Mouse (Mus musculus): Measurements from ENCODE around the gene Baiap2.

- TF ChIP-seq CTCF (IDR thresholded peaks at IDR 0.05; ENCODE audit: control insufficient read depth, insufficient read depth, low read length) (no peak), POLR2A (IDR thresholded peaks at IDR 0.05; ENCODE audit: borderline replicate concordance, control insufficient read depth, low read depth, low read length) (0 out of 2 replicates have a peak, but pooled peaks have one; percentile 25)
These were observed 104.1 kb downstream of the Baiap2 start, which contains the start of gene Aatk for GRCm38 (mm10) chr11:120046553-120047191.

Data from bone marrow, adult 2 months (tissue).